Mouse (Mus musculus) embryonic facial prominence, embryonic 12.5 days (tissue): ENCODE data around the gene Fem1b. TPM values are rescaled to one million over a fixed set of nuclear protein-coding genes. Genes with fewer than 3 reads are reported as not detected.

Experiments
- polyA plus RNA-seq: library from polyadenylated mRNA; unstranded; fragments of >200 nt; fragmentation: Nextera tagmentation; extraction: Ambion mirVana; gene quantifications from 2 replicates; pipeline ENCODE4 v1.2.1, GENCODE M21; 2016

Gene Fem1b
- polyA plus RNA-seq, 1 experiment from 2014 or later: 30.6 TPM

Other genes with a start within 250 kb of the Fem1b start
- gene Itga11, start 134.1 kb downstream of the Fem1b start, polyA plus RNA-seq: 3.9 and 4.3 TPM in 2 replicates
- gene Cln6, start 26.9 kb upstream of the Fem1b start, polyA plus RNA-seq: 14.7 and 17.1 TPM in 2 replicates
- gene Calml4, start 46.1 kb upstream of the Fem1b start, polyA plus RNA-seq: 3.1 and 4.5 TPM in 2 replicates
- 49.3 and 51.6 TPM in 2 replicates for gene Pias1, start 176.0 kb upstream of the Fem1b start, polyA plus RNA-seq